In genomic region chrX:106964326-106964725, GRCm38 (mm10) we compare ENCODE assay signal across 9 mouse cellular contexts. TPM values are rescaled to one million over a fixed set of nuclear protein-coding genes. Genes with fewer than 3 reads are reported as not detected.
DNase-seq lines count a peak whose midpoint lies in the region; ATAC-seq and TF ChIP-seq lines count a peak whose summit lies in the region.
"Had no signal": no experiment of that assay in that cellular context is flagged by ENCODE, and none has a peak within 500 bp of the region (broad histone marks: within the 10 kb centered on the region; RNA-seq: fewer than 3 reads in every experiment).

No protein-coding gene starts in this region.

- no peak overlapping the region for H3K9ac ChIP-seq in forebrain, embryonic 16.5 days (replicated peaks; ENCODE audit: low read depth, low read length)
- no peak overlapping the region for H3K9ac ChIP-seq in forebrain, embryonic 12.5 days

- peak; percentile 26; the same call in 1 of the 2 replicates for ATAC-seq in forebrain, embryonic 16.5 days
- ATAC-seq in forebrain, embryonic 12.5 days (ENCODE audit: low FRiP score) = no peak
- no peak for ATAC-seq in megakaryocyte-erythroid progenitor cell, adult 5-6 weeks (replicated peaks; ENCODE audit: low FRiP score, low TSS enrichment, poor library complexity, severe bottlenecking)

- WGBS in forebrain, embryonic 16.5 days = 25% methylated on average over 2 of the region's 2 CpGs
- 49% methylated on average over 2 of the region's 2 CpGs for WGBS in forebrain, embryonic 12.5 days
- 21% methylated on average over 2 of the region's 2 CpGs for WGBS in kidney, adult 2 months

- no peaks in the 10 kb centered on the region for H3K36me3 ChIP-seq in forebrain, embryonic 16.5 days (ENCODE audit: control insufficient read depth, insufficient read depth)
- no peaks in the 10 kb centered on the region for H3K36me3 ChIP-seq in forebrain, embryonic 12.5 days (replicated peaks)
- H3K36me3 ChIP-seq in kidney, adult 2 months (ENCODE audit: control insufficient read depth, insufficient read depth, low read length) = no peaks in the 10 kb centered on the region

- H3K9me3 ChIP-seq in forebrain, embryonic 16.5 days (ENCODE audit: control insufficient read depth, low read length) = no peaks in the 10 kb centered on the region
- no peaks in the 10 kb centered on the region for H3K9me3 ChIP-seq in forebrain, embryonic 12.5 days

- intact Hi-C loops in heart, postnatal 14 days (cut with DNase I) = no loop called here

- no peak for TF ChIP-seq CTCF in layer of hippocampus, adult 2 months (conservative IDR thresholded peaks at IDR 0.05)
- no peak for TF ChIP-seq CTCF in kidney, adult 2 months (conservative IDR thresholded peaks at IDR 0.05; ENCODE audit: insufficient read depth, insufficient read length, low read depth, low read length)

- TF ChIP-seq POLR2A in kidney, adult 2 months (IDR thresholded peaks at IDR 0.05; ENCODE audit: low read depth, low read length) = no peak

- H3K4me2 ChIP-seq in forebrain, embryonic 16.5 days (ENCODE audit: low read length) = no peak overlapping the region
- H3K4me2 ChIP-seq in forebrain, embryonic 12.5 days = no peak overlapping the region

- no peak overlapping the region for H3K4me3 ChIP-seq in forebrain, embryonic 16.5 days (replicated peaks; ENCODE audit: low read length)
- no peak overlapping the region for H3K4me3 ChIP-seq in forebrain, embryonic 12.5 days (replicated peaks)
- no peak overlapping the region for H3K4me3 ChIP-seq in layer of hippocampus, adult 2 months
- no peak overlapping the region for H3K4me3 ChIP-seq in kidney, adult 2 months (ENCODE audit: insufficient read depth, low read depth, low read length)

- no peaks in the 10 kb centered on the region for H3K27me3 ChIP-seq in forebrain, embryonic 16.5 days (replicated peaks; ENCODE audit: control insufficient read depth, insufficient read depth, low read length)
- H3K27me3 ChIP-seq in forebrain, embryonic 12.5 days = no peaks in the 10 kb centered on the region
- no peaks in the 10 kb centered on the region for H3K27me3 ChIP-seq in kidney, adult 2 months (replicated peaks; ENCODE audit: control insufficient read depth, insufficient read depth, low read length)

- no peaks in the 10 kb centered on the region for H3K4me1 ChIP-seq in forebrain, embryonic 16.5 days (replicated peaks; ENCODE audit: control insufficient read depth, insufficient read depth, low read length)
- H3K4me1 ChIP-seq in forebrain, embryonic 12.5 days = no peaks in the 10 kb centered on the region
- no peaks in the 10 kb centered on the region for H3K4me1 ChIP-seq in kidney, adult 2 months (ENCODE audit: control insufficient read depth, insufficient read depth, low read length)

- H3K27ac ChIP-seq in forebrain, embryonic 16.5 days (ENCODE audit: low read length) = no peak overlapping the region
- H3K27ac ChIP-seq in forebrain, embryonic 12.5 days = no peak overlapping the region
- H3K27ac ChIP-seq in layer of hippocampus, adult 2 months = no peak overlapping the region
- no peak overlapping the region for H3K27ac ChIP-seq in kidney, adult 2 months (ENCODE audit: insufficient read depth, low read depth, low read length)

- DNase-seq in right cerebral cortex, postnatal 4 days = peak; percentile 2
- DNase-seq in right cerebral cortex, postnatal 14 days = no peak
- peak; percentile 19 to 23 for DNase-seq in heart, postnatal 14 days
- no peak for DNase-seq in layer of hippocampus, adult 2 months (ENCODE audit: low spot score in 2 of 2)
- no peak for DNase-seq in kidney, adult 2 months

RNA-seq across cellular contexts. Expression of gene Lpar4, which starts 43.9 kb away (rescaled TPM):
- polyA plus RNA-seq in forebrain, embryonic 16.5 days (2015; fragmentation: Nextera tagmentation; extraction: Ambion mirVana) = 4.5 and 6.3 TPM in 2 replicates
- polyA plus RNA-seq in forebrain, embryonic 12.5 days (2016; fragmentation: Nextera tagmentation; extraction: Ambion mirVana) = 11.2 and 11.8 TPM in 2 replicates
- total RNA-seq in heart, postnatal 14 days (2021) = 1 to 10 TPM; 4.4 to 5.2 TPM
- total RNA-seq in megakaryocyte-erythroid progenitor cell, adult 5-6 weeks (2014; fragmentation: Nextera tagmentation) = 0.57 TPM in 1 of 2 replicates, not detected in the other
- 0.23 TPM in 1 of 2 replicates, not detected in the other for total RNA-seq in megakaryocyte-erythroid progenitor cell, adult 5-6 weeks (2017)
- total RNA-seq in layer of hippocampus, adult 2 months (2021) = 1 to 10 TPM; 3.2 to 3.3 TPM
- polyA plus RNA-seq in kidney, adult 2 months (2012; rRNA removed) = 0.31 and 0.36 TPM in 2 replicates
- polyA plus RNA-seq: small intestine, adult 2 months had no signal

Comparison
In these comparisons a context has a peak if more than half of its experiments do, and no peak if none do; other contexts are left out.
1. DNase-seq: peak in right cerebral cortex, postnatal 4 days (single experiment) and heart, postnatal 14 days (2 of 2); none in right cerebral cortex, postnatal 14 days (single experiment), layer of hippocampus, adult 2 months (0 of 2) and kidney, adult 2 months (single experiment).